Mouse (Mus musculus) gastrocnemius, adult 18-20 months (tissue): Measurements from ENCODE around the gene Myh7b. TPM values are rescaled to one million over a fixed set of nuclear protein-coding genes. Genes with fewer than 3 reads are reported as not detected.
A peak's percentile ranks its signal among the peaks of the same experiment; 100 is the strongest.
"Not testable (repeated sequence)": the region's sequence is repeated elsewhere in the genome, so short reads cannot be mapped to it uniquely, and the experiment has no call there.

Experiments used
- DNase-seq: peaks from one replicate; pipeline ENCODE4 v3.0.0; 2021; ENCODE audit warnings: low spot score
- total RNA-seq, 2 experiments: library from RNA; stranded (reverse); gene quantifications; 2 replicates each; pipeline ENCODE4 v1.2.3; 2021

Myh7b gene
- total RNA-seq, 2 experiments from 2014 or later: 4.5 to 7.3 TPM

DNA sequence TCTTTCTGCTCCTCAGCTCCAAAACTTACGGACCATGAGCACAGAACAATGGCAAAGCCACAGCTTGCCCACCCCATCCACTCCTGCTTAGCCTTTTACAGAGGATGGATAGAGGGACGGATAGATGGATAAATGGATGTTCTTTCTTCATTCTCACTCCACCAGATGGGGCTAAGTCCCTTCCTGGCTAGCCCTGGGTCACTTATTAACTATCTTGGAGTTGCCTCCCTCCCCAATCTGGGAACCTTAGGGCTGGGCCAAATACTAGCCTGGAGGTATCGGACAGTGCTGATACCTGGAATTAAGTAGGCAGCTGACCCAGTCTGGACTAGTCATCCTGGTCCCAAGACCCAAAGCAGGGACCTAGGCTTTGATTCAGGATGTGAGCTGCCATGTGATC is 7.3 kb upstream of the Myh7b start:
- no peak for DNase-seq

GRCm38 (mm10) chr2:155604560-155605235 is 6.3 kb upstream of the Myh7b start:
- DNase-seq: no peak

GRCm38 (mm10) chr2:155605236-155605589 is 5.8 kb upstream of the Myh7b start:
- DNase-seq: not testable (repeated sequence)

DNA sequence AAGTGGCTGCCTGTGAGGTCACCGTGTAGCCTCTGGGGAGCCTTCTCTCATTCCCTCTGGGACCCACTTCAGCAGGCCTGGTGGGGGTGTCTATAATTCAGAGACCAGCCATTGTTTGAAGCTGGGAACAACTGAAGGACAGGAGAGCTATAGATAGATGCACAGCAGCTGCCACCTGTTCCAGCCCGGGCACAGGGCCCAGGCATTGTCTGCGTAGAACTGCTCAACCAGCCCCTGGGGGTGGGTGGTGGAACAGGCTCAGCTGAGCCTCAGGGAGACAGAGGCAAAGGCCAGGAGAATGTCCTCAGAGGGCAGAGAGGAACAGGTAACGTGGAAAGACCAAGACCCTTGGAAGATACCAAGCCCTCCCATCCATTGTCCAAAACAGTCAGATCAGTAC is 4.7 kb upstream of the Myh7b start:
- DNase-seq: no peak

DNA sequence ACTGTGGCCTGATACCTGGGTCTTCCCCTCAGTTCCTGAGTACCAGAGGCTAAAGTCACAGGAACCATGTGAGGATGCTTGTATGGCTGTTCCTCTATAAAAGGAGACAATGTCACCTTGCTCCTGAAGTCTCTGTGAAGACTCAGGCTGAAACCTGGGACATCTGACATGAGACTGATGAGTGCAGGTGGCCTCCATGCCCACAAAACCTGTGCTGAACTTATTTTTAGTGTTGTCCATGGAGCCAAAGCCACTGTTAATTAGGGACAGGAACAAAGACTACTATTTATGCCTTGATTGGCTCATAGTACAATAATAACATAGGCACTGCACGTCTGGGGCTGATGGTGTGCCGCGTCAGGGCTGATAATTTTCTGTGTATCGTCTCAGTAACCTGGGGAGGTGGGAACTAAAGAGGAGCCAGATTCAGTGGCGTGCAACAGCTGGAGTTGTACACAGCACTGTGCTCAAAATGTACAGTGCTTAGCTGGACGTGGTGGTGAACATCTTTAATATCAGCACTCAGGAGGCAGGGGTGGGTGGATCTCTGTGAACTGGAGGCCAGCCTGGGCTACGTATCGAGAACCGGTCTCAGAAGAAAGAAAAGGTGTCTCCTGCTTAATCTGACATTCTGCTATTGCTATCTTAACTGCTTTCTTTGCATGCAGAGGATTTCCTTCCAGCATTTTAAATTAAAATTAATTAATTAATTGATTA is 980 bp downstream of the Myh7b start:
- no peak for DNase-seq

DNA sequence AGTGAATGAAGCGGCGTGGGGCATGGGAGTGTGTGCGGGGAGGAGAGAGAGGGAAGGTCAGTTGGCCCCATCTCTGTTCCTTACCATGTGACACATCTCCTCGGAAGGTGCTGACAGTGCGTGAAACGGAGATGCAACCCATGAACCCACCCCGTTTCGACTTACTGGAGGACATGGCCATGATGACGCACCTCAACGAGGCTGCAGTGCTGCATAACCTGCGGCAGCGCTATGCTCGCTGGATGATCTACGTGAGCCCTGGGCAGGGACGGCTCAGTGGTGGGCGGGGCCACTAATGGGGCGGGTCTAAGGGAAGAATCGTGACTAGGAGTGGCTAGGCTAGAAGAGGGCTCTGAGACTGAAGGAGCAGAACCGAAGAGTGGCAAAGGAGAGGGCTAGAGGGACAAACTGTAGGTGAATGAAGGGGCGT is 2.3 kb downstream of the Myh7b start:
- DNase-seq: peak; percentile 56

GRCm38 (mm10) chr2:155613953-155614352 is 2.9 kb downstream of the Myh7b start:
- DNase-seq: no peak

- no peak for DNase-seq
Measured at GRCm38 (mm10) chr2:155616971-155617370, 6.0 kb downstream of the Myh7b start.

DNA sequence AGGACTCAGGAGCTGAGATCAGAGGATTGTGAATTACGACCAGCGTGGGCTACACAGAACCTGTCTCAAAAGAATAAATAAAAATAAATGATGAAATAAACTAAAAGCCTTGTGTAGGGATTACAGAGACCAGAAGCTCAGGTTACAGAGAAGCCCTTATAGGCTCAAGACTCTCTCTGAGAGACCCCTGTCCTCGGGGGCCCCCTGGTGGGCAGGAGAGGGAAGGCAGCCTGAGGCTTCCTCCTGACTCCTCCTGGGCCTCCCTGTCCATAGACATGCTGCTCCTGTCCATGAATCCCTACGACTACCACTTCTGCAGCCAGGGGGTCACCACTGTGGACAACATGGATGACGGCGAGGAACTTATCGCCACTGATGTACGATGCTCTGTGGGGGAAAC is 8.8 kb downstream of the Myh7b start:
- DNase-seq: peak; percentile 88

DNA sequence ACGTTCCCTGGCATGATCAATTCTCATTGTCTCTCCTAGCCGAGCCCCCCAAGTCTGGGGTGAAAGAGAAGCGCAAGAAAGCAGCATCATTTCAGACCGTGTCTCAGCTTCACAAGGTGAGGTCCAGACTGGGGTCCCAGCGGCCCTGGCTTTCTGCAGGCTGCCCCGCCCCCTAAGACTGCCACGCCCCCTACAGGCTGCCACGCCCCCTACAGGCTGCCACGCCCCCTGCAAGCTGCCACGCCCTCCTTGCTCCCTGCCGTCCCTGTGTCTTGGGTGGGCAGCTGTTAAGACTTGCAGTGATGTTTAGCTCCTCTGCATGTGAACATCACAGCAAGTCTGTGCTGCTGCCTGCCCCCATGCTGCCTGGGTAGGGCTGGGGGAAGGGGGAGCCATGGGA is 11.6 kb downstream of the Myh7b start:
- no peak for DNase-seq

DNA sequence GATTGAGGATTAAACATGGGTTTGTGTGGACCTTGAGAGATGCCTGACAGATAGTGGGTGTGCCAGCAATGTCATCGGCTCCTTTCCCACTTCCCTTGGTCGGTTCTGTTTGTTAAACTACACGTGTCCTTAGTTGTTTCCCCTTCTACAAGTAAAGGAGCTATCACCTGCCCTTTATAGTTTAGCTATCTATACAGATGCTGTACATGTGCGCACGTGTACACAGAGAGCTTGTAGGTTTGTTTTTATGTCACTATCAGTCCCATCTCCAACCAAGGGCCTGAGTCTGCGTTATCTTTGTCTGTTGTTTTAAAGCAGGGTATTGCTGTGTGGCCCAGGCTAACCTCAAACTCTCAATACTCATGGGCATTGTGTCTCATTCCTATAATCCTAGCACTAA is 13.0 kb downstream of the Myh7b start:
- DNase-seq: no peak

GRCm38 (mm10) chr2:155624730-155625129 is 13.7 kb downstream of the Myh7b start:
- DNase-seq: no peak

DNA sequence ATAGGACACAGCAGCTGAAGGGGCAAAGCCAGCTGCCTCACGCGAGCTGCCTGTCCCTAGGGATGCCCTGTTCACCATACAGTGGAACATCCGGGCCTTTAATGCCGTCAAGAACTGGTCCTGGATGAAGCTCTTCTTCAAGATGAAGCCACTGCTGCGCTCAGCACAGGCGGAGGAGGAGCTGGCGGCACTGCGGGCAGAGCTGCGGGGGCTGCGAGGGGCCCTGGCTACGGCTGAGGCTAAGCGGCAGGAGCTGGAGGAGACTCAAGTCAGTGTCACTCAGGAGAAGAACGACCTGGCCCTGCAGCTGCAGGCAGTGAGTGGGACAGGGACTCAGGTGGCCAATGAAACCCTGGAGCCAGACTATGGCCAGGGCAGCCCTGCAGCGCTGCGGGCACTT is 15.3 kb downstream of the Myh7b start:
- DNase-seq: no peak

GRCm38 (mm10) chr2:155627030-155627738 is 16.2 kb downstream of the Myh7b start:
- DNase-seq: peak; percentile 63

- no peak for DNase-seq
Measured at GRCm38 (mm10) chr2:155628112-155628511, 17.1 kb downstream of the Myh7b start.

- DNase-seq: no peak
Measured at GRCm38 (mm10) chr2:155628519-155628918, 17.5 kb downstream of the Myh7b start.

GRCm38 (mm10) chr2:155629231-155629661 is 18.2 kb downstream of the Myh7b start:
- no peak for DNase-seq

DNA sequence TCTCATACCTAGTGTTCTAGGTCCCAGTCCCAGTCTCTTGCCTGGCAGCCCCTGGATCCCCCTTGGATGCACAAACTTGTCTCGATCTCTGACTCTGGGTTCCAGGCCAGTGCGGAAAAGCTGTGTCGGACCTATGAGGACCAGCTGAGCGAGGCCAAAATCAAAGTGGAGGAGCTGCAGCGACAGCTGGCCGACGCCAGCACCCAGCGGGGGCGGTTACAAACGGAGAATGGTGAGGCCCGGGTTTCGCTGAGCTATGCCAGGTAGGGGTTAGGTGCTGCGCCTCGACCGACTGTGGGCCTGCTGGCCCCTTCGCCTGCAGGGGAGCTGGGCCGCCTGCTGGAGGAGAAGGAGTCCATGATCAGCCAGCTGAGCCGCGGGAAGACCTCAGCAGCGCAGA is 19.1 kb downstream of the Myh7b start:
- no peak for DNase-seq

- no peak for DNase-seq
Measured at GRCm38 (mm10) chr2:155630590-155631416, 19.8 kb downstream of the Myh7b start.

- DNase-seq: no peak
Measured at GRCm38 (mm10) chr2:155632138-155632936, 21.3 kb downstream of the Myh7b start.

DNA sequence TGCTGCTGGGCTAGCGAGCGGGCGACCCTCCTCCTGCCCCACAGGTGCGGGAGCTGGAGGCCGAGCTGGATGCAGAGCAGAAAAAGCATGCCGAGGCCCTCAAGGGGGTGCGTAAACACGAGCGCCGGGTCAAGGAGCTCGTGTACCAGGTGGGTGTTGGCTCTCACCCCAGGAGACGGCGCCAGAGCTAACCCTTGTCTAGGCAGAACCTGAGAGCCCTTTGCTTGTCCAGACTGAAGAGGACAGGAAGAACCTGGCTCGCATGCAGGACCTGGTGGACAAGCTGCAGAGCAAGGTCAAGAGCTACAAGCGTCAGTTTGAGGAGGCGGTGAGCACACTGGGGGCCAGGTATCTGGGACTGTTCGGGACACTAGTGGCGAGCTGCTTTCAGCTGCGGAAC is 22.1 kb downstream of the Myh7b start:
- no peak for DNase-seq
